Mouse (Mus musculus) kidney, embryonic 15.5 days (tissue): ENCODE results near the gene Tspear. TPM values are rescaled to one million over a fixed set of nuclear protein-coding genes. Genes with fewer than 3 reads are reported as not detected.

Experiments used
- ATAC-seq: fragments of 200-750 bp; cut with Nextera tagmentation; replicated peaks from 2 replicates; pipeline ENCODE4 v1.8.0; 2017; ENCODE audit warnings: moderate TSS enrichment; ENCODE audit not compliant: low FRiP score
- H3K27ac ChIP-seq: fragments of 300-500 bp; sonication (generic); 2 replicates; pipeline ENCODE4 v1.5.1; 2015; ENCODE audit warnings: mild to moderate bottlenecking, inconsistent platforms
- H3K27me3 ChIP-seq: fragments of 300-500 bp; sonication (generic); 2 replicates; pipeline ENCODE4 v1.6.1; 2015; ENCODE audit warnings: inconsistent platforms
- H3K36me3 ChIP-seq: fragments of 300-500 bp; sonication (generic); 2 replicates; pipeline ENCODE4 v1.6.1; 2015; ENCODE audit warnings: inconsistent platforms
- H3K4me1 ChIP-seq: fragments of 300-500 bp; sonication (generic); 2 replicates; pipeline ENCODE4 v1.6.1; 2015; ENCODE audit warnings: inconsistent platforms
- H3K4me2 ChIP-seq: fragments of 300-500 bp; sonication (generic); 2 replicates; pipeline ENCODE4 v1.6.1; 2015; ENCODE audit warnings: moderate library complexity, mild to moderate bottlenecking, inconsistent platforms
- H3K4me3 ChIP-seq: fragments of 300-500 bp; sonication (generic); replicated peaks from 2 replicates; pipeline ENCODE4 v1.5.1; 2015; ENCODE audit warnings: mild to moderate bottlenecking, inconsistent platforms
- H3K9ac ChIP-seq: fragments of 300-500 bp; sonication (generic); 2 replicates; pipeline ENCODE4 v1.6.1; 2015; ENCODE audit warnings: mild to moderate bottlenecking, inconsistent platforms
- H3K9me3 ChIP-seq: fragments of 300-500 bp; sonication (generic); replicated peaks from 2 replicates; pipeline ENCODE4 v1.6.1; 2016; ENCODE audit warnings: inconsistent platforms
- WGBS: fragments of 180-500 bp; shearing (Covaris S2); methylation state at CpG from one replicate; pipeline ENCODE4 v1.1.7; 2015; ENCODE audit warnings: mixed read lengths; 5-methylcytosine and 5-hydroxymethylcytosine counted together
- microRNA counts: library from miRNA; unstranded; fragments of <30 nt; microRNA quantifications from one replicate; lab custom pipeline; 2016
- microRNA-seq: library from miRNA; unstranded; fragments of <30 nt; microRNA quantifications from one replicate; pipeline ENCODE4, GENCODE M21; 2016
- polyA plus RNA-seq: library from polyadenylated mRNA; unstranded; fragments of >200 nt; fragmentation: Nextera tagmentation; extraction: Ambion mirVana; gene quantifications from 2 replicates; pipeline ENCODE4 v1.2.1, GENCODE M21; 2015

Gene Tspear
- polyA plus RNA-seq, 1 experiment from 2014 or later: 0.90 TPM

DNA sequence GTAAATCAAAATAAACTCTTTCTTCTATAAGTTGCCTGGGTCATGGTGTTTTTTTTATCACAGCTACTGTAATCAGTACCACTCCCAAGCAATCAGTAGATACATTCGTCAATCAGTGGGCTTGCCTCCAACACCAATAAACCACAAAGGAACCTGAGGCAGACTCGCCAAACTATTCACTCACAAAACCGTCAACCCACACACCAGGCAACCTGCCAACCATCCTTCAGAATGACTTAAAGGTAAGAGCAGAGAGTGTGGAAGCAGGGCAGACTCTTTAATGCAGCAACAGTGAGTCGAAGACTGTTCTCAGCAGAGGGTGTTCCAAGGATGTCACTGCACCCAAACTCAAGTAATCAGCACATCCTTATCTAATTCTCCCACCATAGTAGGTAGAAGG, 236.3 kb downstream of the Tspear start:
- Histone ChIP-seq H3K4me3 (no peak overlapping the region), H3K36me3 (no peaks in the 10 kb centered on the region), H3K27me3 (no peaks in the 10 kb centered on the region), H3K4me2 (no peak overlapping the region), H3K9me3 (no peaks in the 10 kb centered on the region), H3K27ac (no peak overlapping the region), H3K4me1 (no peaks in the 10 kb centered on the region), H3K9ac (no peak overlapping the region)
- 57% methylated on average over 4 of the region's 4 CpGs for WGBS
- ATAC-seq: no peak

DNA sequence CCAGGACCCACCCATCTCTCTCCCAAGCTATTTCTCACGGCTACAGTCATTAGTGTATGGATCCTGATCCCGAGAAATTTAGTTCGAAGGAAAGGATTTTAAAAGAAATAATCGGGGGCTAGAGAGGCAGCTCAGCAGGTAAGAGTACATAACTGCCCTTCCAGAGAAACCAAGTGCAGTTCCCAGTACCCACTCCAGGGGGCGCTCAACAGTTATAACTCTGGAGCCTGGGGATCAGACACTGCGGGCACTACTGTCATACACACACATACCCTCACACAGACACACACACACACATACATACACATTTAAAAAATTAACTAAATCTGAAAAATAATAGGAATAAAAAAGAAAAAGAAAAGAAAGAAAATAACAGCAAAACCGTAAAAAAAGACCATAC, 239.8 kb downstream of the Tspear start:
- H3K9ac ChIP-seq: no peak overlapping the region
- no peaks in the 10 kb centered on the region for H3K4me1 ChIP-seq

DNA sequence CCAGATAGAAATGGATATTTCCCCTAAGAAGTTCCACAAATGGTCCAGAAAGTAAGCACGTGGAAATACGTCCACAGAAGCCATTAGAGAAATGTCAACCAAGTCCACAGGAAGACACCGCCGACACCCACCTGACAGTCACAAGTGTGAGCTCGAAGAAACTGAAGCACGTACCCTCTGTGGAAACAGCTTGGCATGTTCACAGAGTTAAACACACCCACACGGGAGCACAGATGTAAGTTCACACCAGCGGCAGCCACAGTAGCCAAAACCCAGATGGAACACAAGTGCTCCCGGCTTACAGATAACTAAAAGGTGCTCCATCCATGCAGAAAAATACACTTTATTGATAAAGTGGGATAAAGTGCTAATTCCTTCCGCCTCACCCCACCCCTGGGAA, 241.0 kb downstream of the Tspear start:
- Histone ChIP-seq H3K4me3 (no peak overlapping the region), H3K9ac (no peak overlapping the region), H3K27ac (no peak overlapping the region), H3K9me3 (no peaks in the 10 kb centered on the region), H3K36me3 (no peaks in the 10 kb centered on the region), H3K4me2 (no peak overlapping the region), H3K27me3 (no peaks in the 10 kb centered on the region), H3K4me1 (no peaks in the 10 kb centered on the region)
- ATAC-seq: no peak
- 85% methylated on average over 10 of the region's 10 CpGs for WGBS

More for the DNA sequence above, 239.8 kb downstream of the Tspear start:
- no peak overlapping the region for H3K27ac ChIP-seq
- no peak for ATAC-seq
- no peaks in the 10 kb centered on the region for H3K9me3 ChIP-seq
- 45% methylated on average over 7 of the region's 7 CpGs for WGBS
- no peak overlapping the region for H3K4me2 ChIP-seq
- no peak overlapping the region for H3K4me3 ChIP-seq
- H3K36me3 ChIP-seq: no peaks in the 10 kb centered on the region
- H3K27me3 ChIP-seq: no peaks in the 10 kb centered on the region

MicroRNAs within 50 kb of the gene (microRNA counts, 519-probe panel; counts per million panel counts)
- microRNA mmu-miR-1930 (lab: Ali Mortazavi, UCI): 1,643 counts per million, percentile 9 among the panel's probes with 10 or more counts

Small RNAs within 50 kb of the gene (microRNA-seq; reads per million reads assigned to microRNA genes)
- 8.1 reads per million, percentile 27 among the genes with 10 or more reads in this experiment for gene Mir1930

Other genes with a start within 250 kb of the Tspear start
- 34.3 and 37.2 TPM in 2 replicates for gene Fam207a, start 170.8 kb upstream of the Tspear start, polyA plus RNA-seq
- 2.1 and 2.3 TPM in 2 replicates for gene Itgb2, start 156.3 kb upstream of the Tspear start, polyA plus RNA-seq
- gene Pttg1ip, start 104.8 kb upstream of the Tspear start, polyA plus RNA-seq: 149 and 152 TPM in 2 replicates
- 332 TPM in 2 replicates for gene Sumo3, start 80.5 kb upstream of the Tspear start, polyA plus RNA-seq
- 3.6 and 6.3 TPM in 2 replicates for gene Gm49325, start 80.4 kb upstream of the Tspear start, polyA plus RNA-seq
- gene Ube2g2, start 64.3 kb upstream of the Tspear start, polyA plus RNA-seq: 71.9 and 72.0 TPM in 2 replicates
- gene Gm19402, start 4.2 kb downstream of the Tspear start, polyA plus RNA-seq: not detected in 2 replicates
- not detected in 2 replicates for gene Gm9508, start 10.7 kb downstream of the Tspear start, polyA plus RNA-seq
- gene Gm10272, start 20.1 kb downstream of the Tspear start, polyA plus RNA-seq: not detected in 2 replicates
- gene Gm10024, start 24.9 kb downstream of the Tspear start, polyA plus RNA-seq: not detected in 2 replicates
- not detected in 2 replicates for gene Gm10142, start 29.2 kb downstream of the Tspear start, polyA plus RNA-seq
- not detected in 2 replicates for gene Krtap12-1, start 34.0 kb downstream of the Tspear start, polyA plus RNA-seq
- gene Gm10100, start 39.9 kb downstream of the Tspear start, polyA plus RNA-seq: not detected in 2 replicates
- gene Gm18596, start 56.1 kb downstream of the Tspear start, polyA plus RNA-seq: not detected in 2 replicates
- not detected in 2 replicates for gene Gm9736, start 64.8 kb downstream of the Tspear start, polyA plus RNA-seq
- not detected in 2 replicates for gene Gm3233, start 73.1 kb downstream of the Tspear start, polyA plus RNA-seq
- not detected in 2 replicates for gene Gm3238, start 84.8 kb downstream of the Tspear start, polyA plus RNA-seq
- gene Gm7138, start 90.4 kb downstream of the Tspear start, polyA plus RNA-seq: not detected in 2 replicates
- not detected in 2 replicates for gene Gm3250, start 96.0 kb downstream of the Tspear start, polyA plus RNA-seq
- not detected in 2 replicates for gene Gm7137, start 101.6 kb downstream of the Tspear start, polyA plus RNA-seq
- gene Gm9639, start 108.5 kb downstream of the Tspear start, polyA plus RNA-seq: not detected in 2 replicates
- not detected in 2 replicates for gene Gm19668, start 112.6 kb downstream of the Tspear start, polyA plus RNA-seq
- not detected in 2 replicates for gene Gm9507, start 125.3 kb downstream of the Tspear start, polyA plus RNA-seq
- not detected in 2 replicates for gene Gm2696, start 128.1 kb downstream of the Tspear start, polyA plus RNA-seq
- gene Krtap10-4, start 140.5 kb downstream of the Tspear start, polyA plus RNA-seq: not detected in 2 replicates
- gene Krtap10-10, start 149.4 kb downstream of the Tspear start, polyA plus RNA-seq: not detected in 2 replicates
- gene Gm36176, start 160.2 kb downstream of the Tspear start, polyA plus RNA-seq: not detected in 2 replicates
- not detected in 2 replicates for gene Gm10318, start 166.3 kb downstream of the Tspear start, polyA plus RNA-seq
- not detected in 2 replicates for gene Gm3285, start 175.4 kb downstream of the Tspear start, polyA plus RNA-seq
- gene Lrrc3, start 216.0 kb downstream of the Tspear start, polyA plus RNA-seq: 3.8 and 4.8 TPM in 2 replicates